Mouse (Mus musculus) heart, embryonic 10.5 days (tissue): ENCODE results near the gene Pigu. TPM values are rescaled to one million over a fixed set of nuclear protein-coding genes. Genes with fewer than 3 reads are reported as not detected.

Experiments used
- DNase-seq: peaks from one replicate; pipeline ENCODE4 v3.0.0-alpha.2; 2017; ENCODE audit warnings: low spot score
- H3K27ac ChIP-seq: fragments of 300-500 bp; sonication (generic); 2 replicates; pipeline ENCODE4 v1.5.1; 2016; ENCODE audit warnings: mild to moderate bottlenecking
- H3K27me3 ChIP-seq: fragments of 300-500 bp; sonication (generic); 2 replicates; pipeline ENCODE4 v1.6.1; 2016; ENCODE audit warnings: mild to moderate bottlenecking; ENCODE audit not compliant: poor library complexity, insufficient read depth, severe bottlenecking
- H3K36me3 ChIP-seq: fragments of 300-500 bp; sonication (generic); 2 replicates; pipeline ENCODE4 v1.6.1; 2016; ENCODE audit warnings: mild to moderate bottlenecking, moderate library complexity
- H3K4me1 ChIP-seq: fragments of 300-500 bp; sonication (generic); 2 replicates; pipeline ENCODE4 v1.6.1; 2016; ENCODE audit warnings: mild to moderate bottlenecking
- H3K4me3 ChIP-seq: fragments of 300-500 bp; sonication (generic); 2 replicates; pipeline ENCODE4 v1.5.1; 2016; ENCODE audit warnings: mild to moderate bottlenecking, moderate library complexity
- H3K9me3 ChIP-seq: fragments of 300-500 bp; sonication (generic); 2 replicates; pipeline ENCODE4 v1.6.1; 2016; ENCODE audit warnings: mild to moderate bottlenecking, moderate library complexity
- WGBS: fragments of 180-500 bp; shearing (Covaris S2); methylation state at CpG from one replicate; pipeline ENCODE4 v1.1.7; 2016; 5-methylcytosine and 5-hydroxymethylcytosine counted together
- polyA plus RNA-seq: library from polyadenylated mRNA; unstranded; fragments of >200 nt; fragmentation: Nextera tagmentation; extraction: Ambion mirVana; gene quantifications from 2 replicates; pipeline ENCODE4 v1.2.1, GENCODE M21; 2016

Gene Pigu
- polyA plus RNA-seq, 1 experiment from 2014 or later, result 61.2 TPM

GRCm38 (mm10) chr2:155336254-155336653 lies 21.0 kb downstream of the Pigu start:
- 93% methylated on average over 3 of the region's 3 CpGs for WGBS
- Histone ChIP-seq H3K27me3 (no peaks in the 10 kb centered on the region), H3K9me3 (no peaks in the 10 kb centered on the region), H3K27ac (no peak overlapping the region), H3K4me3 (no peak overlapping the region), H3K36me3 (peaks cover 37% of the 10 kb centered on the region), H3K4me1 (no peaks in the 10 kb centered on the region)
- no peak for DNase-seq

GRCm38 (mm10) chr2:155335231-155335630 lies 22.0 kb downstream of the Pigu start:
- DNase-seq, result no peak
- H3K36me3 ChIP-seq, result peaks cover 46% of the 10 kb centered on the region
- no peak overlapping the region for H3K27ac ChIP-seq
- WGBS, result 75% methylated on average over 1 of the region's 1 CpGs
- H3K4me1 ChIP-seq, result no peaks in the 10 kb centered on the region
- H3K9me3 ChIP-seq, result no peaks in the 10 kb centered on the region
- no peaks in the 10 kb centered on the region for H3K27me3 ChIP-seq
- H3K4me3 ChIP-seq, result no peak overlapping the region

GRCm38 (mm10) chr2:155333421-155333820 lies 23.8 kb downstream of the Pigu start:
- Histone ChIP-seq H3K27ac (no peak overlapping the region), H3K9me3 (no peaks in the 10 kb centered on the region), H3K4me3 (no peak overlapping the region), H3K36me3 (peaks cover 50% of the 10 kb centered on the region), H3K27me3 (no peaks in the 10 kb centered on the region), H3K4me1 (no peaks in the 10 kb centered on the region)
- 88% methylated on average over 1 of the region's 1 CpGs for WGBS
- DNase-seq, result no peak

GRCm38 (mm10) chr2:155331351-155331750 lies 25.9 kb downstream of the Pigu start:
- Histone ChIP-seq H3K4me3 (no peak overlapping the region), H3K27me3 (no peaks in the 10 kb centered on the region), H3K36me3 (peaks cover 64% of the 10 kb centered on the region), H3K27ac (no peak overlapping the region), H3K4me1 (no peaks in the 10 kb centered on the region), H3K9me3 (no peaks in the 10 kb centered on the region)
- DNase-seq, result no peak
- WGBS, result 90% methylated on average over 4 of the region's 4 CpGs

GRCm38 (mm10) chr2:155330811-155331210 lies 26.4 kb downstream of the Pigu start:
- no peak for DNase-seq
- no peaks in the 10 kb centered on the region for H3K4me1 ChIP-seq
- no peak overlapping the region for H3K4me3 ChIP-seq
- H3K9me3 ChIP-seq, result no peaks in the 10 kb centered on the region
- no peaks in the 10 kb centered on the region for H3K27me3 ChIP-seq
- H3K27ac ChIP-seq, result no peak overlapping the region
- H3K36me3 ChIP-seq, result peaks cover 66% of the 10 kb centered on the region
- WGBS, result 93% methylated on average over 4 of the region's 4 CpGs

- H3K36me3 ChIP-seq, result peaks cover 58% of the 10 kb centered on the region
Observed at GRCm38 (mm10) chr2:155329707-155330106, 27.5 kb downstream of the Pigu start.

GRCm38 (mm10) chr2:155328906-155329305 lies 28.3 kb downstream of the Pigu start:
- H3K27me3 ChIP-seq, result no peaks in the 10 kb centered on the region
- DNase-seq, result no peak
- H3K36me3 ChIP-seq, result peaks cover 51% of the 10 kb centered on the region
- no peaks in the 10 kb centered on the region for H3K4me1 ChIP-seq
- no peak overlapping the region for H3K27ac ChIP-seq
- H3K9me3 ChIP-seq, result no peaks in the 10 kb centered on the region
- H3K4me3 ChIP-seq, result no peak overlapping the region

More at GRCm38 (mm10) chr2:155329707-155330106, 27.5 kb downstream of the Pigu start:
- Histone ChIP-seq H3K27ac (no peak overlapping the region), H3K27me3 (no peaks in the 10 kb centered on the region), H3K9me3 (no peaks in the 10 kb centered on the region), H3K4me1 (no peaks in the 10 kb centered on the region), H3K4me3 (no peak overlapping the region)
- WGBS, result 93% methylated on average over 2 of the region's 2 CpGs
- DNase-seq, result no peak

GRCm38 (mm10) chr2:155327906-155328305 lies 29.3 kb downstream of the Pigu start:
- WGBS, result 92% methylated on average over 5 of the region's 5 CpGs
- H3K36me3 ChIP-seq, result peaks cover 49% of the 10 kb centered on the region
- H3K27ac ChIP-seq, result no peak overlapping the region
- H3K4me3 ChIP-seq, result no peak overlapping the region
- H3K9me3 ChIP-seq, result no peaks in the 10 kb centered on the region
- no peak for DNase-seq
- H3K27me3 ChIP-seq, result no peaks in the 10 kb centered on the region
- H3K4me1 ChIP-seq, result no peaks in the 10 kb centered on the region

GRCm38 (mm10) chr2:155326001-155326400 lies 31.2 kb downstream of the Pigu start:
- Histone ChIP-seq H3K4me3 (no peak overlapping the region), H3K27ac (no peak overlapping the region), H3K4me1 (no peaks in the 10 kb centered on the region), H3K27me3 (no peaks in the 10 kb centered on the region), H3K36me3 (peaks cover 42% of the 10 kb centered on the region), H3K9me3 (no peaks in the 10 kb centered on the region)
- DNase-seq, result no peak
- WGBS, result 86% methylated on average over 4 of the region's 4 CpGs

- Histone ChIP-seq H3K9me3 (no peaks in the 10 kb centered on the region), H3K4me3 (no peak overlapping the region), H3K36me3 (peaks cover 12% of the 10 kb centered on the region; the same call in 1 of the 2 replicates), H3K27me3 (no peaks in the 10 kb centered on the region), H3K4me1 (peaks cover 4% of the 10 kb centered on the region; the same call in 1 of the 2 replicates), H3K27ac (peak overlapping the region; percentile 47; the same call in 1 of the 2 replicates)
- WGBS, result 82% methylated on average over 5 of the region's 5 CpGs
- no peak for DNase-seq
Observed at GRCm38 (mm10) chr2:155320596-155320995, 36.6 kb downstream of the Pigu start.

- 84% methylated on average over 2 of the region's 2 CpGs for WGBS
- no peaks in the 10 kb centered on the region for H3K9me3 ChIP-seq
- no peaks in the 10 kb centered on the region for H3K27me3 ChIP-seq
- no peak overlapping the region for H3K4me3 ChIP-seq
- no peak overlapping the region for H3K27ac ChIP-seq
- DNase-seq, result no peak
- H3K36me3 ChIP-seq, result peaks cover 16% of the 10 kb centered on the region
- H3K4me1 ChIP-seq, result peaks cover 10% of the 10 kb centered on the region
Observed at GRCm38 (mm10) chr2:155318618-155319017, 38.6 kb downstream of the Pigu start.

GRCm38 (mm10) chr2:155313671-155314070 lies 43.6 kb downstream of the Pigu start:
- no peak overlapping the region for H3K4me3 ChIP-seq
- H3K27ac ChIP-seq, result no peak overlapping the region
- peaks cover 21% of the 10 kb centered on the region for H3K36me3 ChIP-seq
- H3K9me3 ChIP-seq, result no peaks in the 10 kb centered on the region
- H3K27me3 ChIP-seq, result no peaks in the 10 kb centered on the region
- WGBS, result 70% methylated on average over 6 of the region's 6 CpGs
- no peak for DNase-seq
- H3K4me1 ChIP-seq, result peaks cover 19% of the 10 kb centered on the region

GRCm38 (mm10) chr2:155308936-155309592 lies 48.2 kb downstream of the Pigu start:
- H3K36me3 ChIP-seq, result peaks cover 40% of the 10 kb centered on the region

GRCm38 (mm10) chr2:155299563-155299962 lies 57.7 kb downstream of the Pigu start:
- Histone ChIP-seq H3K27me3 (no peaks in the 10 kb centered on the region), H3K4me1 (peaks cover 5% of the 10 kb centered on the region), H3K27ac (0 out of 2 replicates have a peak overlapping the region, but pooled peaks have one; percentile 29), H3K4me3 (no peak overlapping the region), H3K9me3 (no peaks in the 10 kb centered on the region), H3K36me3 (peaks cover 63% of the 10 kb centered on the region)
- DNase-seq, result no peak
- WGBS, result 59% methylated on average over 4 of the region's 4 CpGs

More at GRCm38 (mm10) chr2:155308936-155309592, 48.2 kb downstream of the Pigu start:
- H3K9me3 ChIP-seq, result no peaks in the 10 kb centered on the region
- DNase-seq, result no peak
- WGBS, result 33% methylated on average over 3 of the region's 3 CpGs
- no peaks in the 10 kb centered on the region for H3K27me3 ChIP-seq
- H3K27ac ChIP-seq, result peak overlapping the region; percentile 77; the same call in 1 of the 2 replicates
- H3K4me1 ChIP-seq, result peaks cover 16% of the 10 kb centered on the region
- no peak overlapping the region for H3K4me3 ChIP-seq
